Mouse (Mus musculus) kidney, adult 2 months (tissue): ENCODE data around the gene Itga6.

ENCODE experiments used
- CTCF ChIP-seq: fragments of 200-500 bp; conservative IDR thresholded peaks from 2 replicates; pipeline ENCODE4 v1.5.1; 2011; ENCODE audit warnings: low read depth, mild to moderate bottlenecking, control low read depth, low read length, moderate library complexity, mixed read lengths; ENCODE audit not compliant: insufficient read depth, insufficient read length
- POLR2A ChIP-seq: fragments of 200-500 bp; IDR thresholded peaks from one replicate; pipeline ENCODE4 v1.6.1; 2011; ENCODE audit warnings: low read depth, low read length, control low read depth

GRCm38 (mm10) chr2:71760091-71760490, 14.7 kb downstream of the Itga6 start:
- TF ChIP-seq CTCF (no peak), POLR2A (no peak)
